Mouse (Mus musculus): ENCODE results near the gene Aars2.

Aars2 gene

DNA sequence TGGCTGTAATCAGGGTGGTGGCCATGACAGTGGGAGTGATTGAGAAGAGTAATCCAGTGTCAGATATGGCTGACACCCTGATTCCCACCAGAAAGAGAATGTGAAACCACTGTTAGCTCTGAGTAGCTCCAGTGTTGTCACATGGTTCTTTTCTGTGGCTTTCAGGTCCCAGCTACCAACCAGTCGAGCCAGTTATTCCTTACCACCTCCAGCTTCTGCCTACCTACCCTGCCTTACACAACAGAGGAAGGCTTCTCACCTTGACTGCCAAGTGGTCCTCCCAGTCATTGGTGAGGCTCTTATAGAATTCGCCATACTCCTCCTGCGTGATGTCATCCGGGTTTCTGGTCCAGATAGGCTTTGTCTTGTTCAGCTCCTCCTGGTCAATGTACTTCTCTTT, 63.4 kb downstream of the Aars2 start:
- ChIA-PET CTCF (interaction anchor here in 2 of 4 experiments (0.7 to 2.0 kb wide), 4 partner anchors 10 to 107 kb away, joined by 3 to 6 read pairs (median 4); no protein-coding TSS in a partner anchor), POLR2A (interaction anchor here in 3 of 4 experiments (0.6 to 28.4 kb wide), 40 partner anchors 8 to 512 kb away, joined by 3 to 605 read pairs (median 6); partner anchors contain the start of genes Aars2 (in 2 of the 3), Nfkbie (in 2 of the 3), Spats1 (in 2 of the 3) and Tmem151b (in 2 of the 3))

Measured in embryonic stem cell, embryonic (primary cell).